Mouse (Mus musculus): ENCODE results near the gene Prkca. TPM values are rescaled to one million over a fixed set of nuclear protein-coding genes. Genes with fewer than 3 reads are reported as not detected.

Gene Prkca
- polyA plus RNA-seq, 1 experiment from 2014 or later: 7.4 TPM

GRCm38 (mm10) chr11:108308253-108308652, 35.5 kb downstream of the Prkca start:
- Histone ChIP-seq H3K9me3 (ENCODE audit: control insufficient read depth, low read length) (no peaks in the 10 kb centered on the region), H3K27me3 (replicated peaks; ENCODE audit: control insufficient read depth, insufficient read depth, low read length) (no peaks in the 10 kb centered on the region), H3K4me1 (ENCODE audit: control insufficient read depth, insufficient read depth, low read depth, low read length) (no peaks in the 10 kb centered on the region), H3K9ac (ENCODE audit: low read depth, low read length) (no peak overlapping the region), H3K4me2 (ENCODE audit: low read length) (no peak overlapping the region), H3K27ac (ENCODE audit: low read depth, low read length) (no peak overlapping the region), H3K4me3 (ENCODE audit: low read length) (no peak overlapping the region), H3K36me3 (ENCODE audit: control insufficient read depth, insufficient read depth, low read length) (no peaks in the 10 kb centered on the region)
- WGBS: 98% methylated on average over 5 of the region's 5 CpGs
- no peak for ATAC-seq

DNA sequence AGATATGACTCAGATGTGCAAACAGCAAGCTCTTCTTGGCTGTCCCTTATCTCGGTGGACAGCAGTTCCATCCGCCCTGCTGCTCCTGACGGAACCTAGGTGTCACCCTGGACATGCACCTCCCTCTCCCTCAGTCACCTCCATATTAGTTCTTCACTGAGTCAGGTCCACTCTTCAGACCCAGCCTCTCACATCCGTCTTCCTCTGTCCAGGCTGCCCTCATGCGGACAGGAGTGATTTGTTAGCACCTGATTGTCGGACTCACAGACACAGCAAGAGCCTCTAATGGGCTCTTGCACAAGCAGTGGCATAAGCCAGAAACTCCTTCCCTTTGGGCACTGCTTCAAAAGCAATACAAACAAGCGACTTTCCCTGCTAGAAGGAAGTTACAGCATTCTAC, 36.5 kb downstream of the Prkca start:
- Histone ChIP-seq H3K4me2 (ENCODE audit: low read length) (no peak overlapping the region), H3K4me1 (ENCODE audit: control insufficient read depth, insufficient read depth, low read depth, low read length) (no peaks in the 10 kb centered on the region), H3K9ac (ENCODE audit: low read depth, low read length) (no peak overlapping the region), H3K27ac (ENCODE audit: low read depth, low read length) (no peak overlapping the region), H3K9me3 (ENCODE audit: control insufficient read depth, low read length) (no peaks in the 10 kb centered on the region), H3K4me3 (ENCODE audit: low read length) (no peak overlapping the region), H3K36me3 (ENCODE audit: control insufficient read depth, insufficient read depth, low read length) (no peaks in the 10 kb centered on the region), H3K27me3 (replicated peaks; ENCODE audit: control insufficient read depth, insufficient read depth, low read length) (no peaks in the 10 kb centered on the region)
- no peak for ATAC-seq
- 74% methylated on average over 7 of the region's 7 CpGs for WGBS

DNA sequence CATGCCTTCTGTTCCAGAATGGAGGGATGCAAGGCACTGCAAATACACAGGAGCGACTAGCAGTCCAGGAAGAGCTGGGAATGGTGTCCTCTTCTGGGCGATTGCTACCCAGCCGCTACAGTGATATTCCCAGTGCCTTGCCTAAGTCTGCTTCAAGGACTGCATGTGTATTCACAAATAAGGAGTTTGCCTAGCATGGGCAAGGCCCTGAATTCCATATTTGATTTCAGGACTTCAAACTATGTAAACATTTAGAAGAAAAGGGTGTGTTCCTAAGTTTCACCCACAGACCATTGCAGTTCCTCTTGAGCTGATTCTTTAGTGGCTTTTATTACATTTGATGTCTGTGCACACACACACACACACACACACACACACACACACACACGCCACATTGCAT, 39.9 kb downstream of the Prkca start:
- H3K9me3 ChIP-seq (ENCODE audit: control insufficient read depth, low read length): no peaks in the 10 kb centered on the region
- H3K9ac ChIP-seq (ENCODE audit: low read depth, low read length): no peak overlapping the region
- H3K27me3 ChIP-seq (replicated peaks; ENCODE audit: control insufficient read depth, insufficient read depth, low read length): no peaks in the 10 kb centered on the region
- peaks cover 3% of the 10 kb centered on the region; the same call in 1 of the 2 replicates for H3K4me1 ChIP-seq (ENCODE audit: control insufficient read depth, insufficient read depth, low read depth, low read length)
- H3K36me3 ChIP-seq (ENCODE audit: control insufficient read depth, insufficient read depth, low read length): no peaks in the 10 kb centered on the region
- no peak overlapping the region for H3K4me3 ChIP-seq (ENCODE audit: low read length)
- no peak for ATAC-seq
- no peak overlapping the region for H3K4me2 ChIP-seq (ENCODE audit: low read length)
- no peak overlapping the region for H3K27ac ChIP-seq (ENCODE audit: low read depth, low read length)
- 91% methylated on average over 4 of the region's 4 CpGs for WGBS

DNA sequence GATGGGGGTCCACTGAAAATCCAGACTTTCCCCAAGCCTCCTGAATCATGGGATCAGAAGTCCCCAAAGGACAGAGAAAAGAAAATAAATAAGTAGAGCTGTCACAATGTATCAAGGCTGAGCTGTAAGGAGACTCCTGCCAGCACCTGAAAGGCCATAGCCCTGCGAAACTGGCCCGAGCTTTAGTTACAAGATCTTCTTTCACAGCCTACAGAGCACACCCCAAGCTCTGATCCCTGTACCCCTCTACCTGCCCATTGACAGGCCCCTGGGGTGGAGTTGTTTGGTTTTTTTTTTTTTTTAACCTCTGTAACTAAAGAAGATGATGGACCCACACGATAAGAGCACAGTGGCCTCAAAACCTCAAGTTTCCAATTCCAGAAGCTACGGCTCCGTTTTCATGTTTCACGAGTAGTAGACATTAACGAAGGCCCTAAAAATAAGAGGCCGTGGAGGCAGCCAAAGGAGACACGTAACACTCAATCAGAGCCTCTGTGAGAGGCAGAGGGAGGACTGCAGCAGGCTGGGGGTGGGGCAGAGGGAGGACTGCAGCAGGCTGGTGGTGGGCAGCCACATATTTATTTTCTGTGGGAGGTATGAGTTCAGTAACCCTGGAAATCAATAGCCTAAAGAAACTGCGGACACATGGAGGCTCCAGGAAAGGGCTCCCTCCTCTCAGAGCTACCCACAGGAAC, 41.8 kb downstream of the Prkca start:
- Histone ChIP-seq H3K36me3 (ENCODE audit: control insufficient read depth, insufficient read depth, low read length) (no peaks in the 10 kb centered on the region), H3K27me3 (replicated peaks; ENCODE audit: control insufficient read depth, insufficient read depth, low read length) (no peaks in the 10 kb centered on the region), H3K9ac (ENCODE audit: low read depth, low read length) (no peak overlapping the region), H3K4me2 (ENCODE audit: low read length) (no peak overlapping the region), H3K4me3 (ENCODE audit: low read length) (no peak overlapping the region), H3K4me1 (ENCODE audit: control insufficient read depth, insufficient read depth, low read depth, low read length) (peaks cover 3% of the 10 kb centered on the region; the same call in 1 of the 2 replicates), H3K9me3 (ENCODE audit: control insufficient read depth, low read length) (no peaks in the 10 kb centered on the region), H3K27ac (ENCODE audit: low read depth, low read length) (no peak overlapping the region)
- 80% methylated on average over 10 of the region's 10 CpGs for WGBS
- no peak for ATAC-seq

- Histone ChIP-seq H3K9ac (ENCODE audit: low read depth, low read length) (no peak overlapping the region), H3K4me2 (ENCODE audit: low read length) (no peak overlapping the region), H3K27me3 (replicated peaks; ENCODE audit: control insufficient read depth, insufficient read depth, low read length) (no peaks in the 10 kb centered on the region), H3K36me3 (ENCODE audit: control insufficient read depth, insufficient read depth, low read length) (no peaks in the 10 kb centered on the region), H3K4me3 (ENCODE audit: low read length) (no peak overlapping the region), H3K9me3 (ENCODE audit: control insufficient read depth, low read length) (no peaks in the 10 kb centered on the region), H3K4me1 (ENCODE audit: control insufficient read depth, insufficient read depth, low read depth, low read length) (peaks cover 3% of the 10 kb centered on the region; the same call in 1 of the 2 replicates), H3K27ac (ENCODE audit: low read depth, low read length) (no peak overlapping the region)
- ATAC-seq: no peak
- WGBS: 82% methylated on average over 6 of the region's 6 CpGs
These were observed 42.7 kb downstream of the Prkca start for GRCm38 (mm10) chr11:108301036-108301435.

DNA sequence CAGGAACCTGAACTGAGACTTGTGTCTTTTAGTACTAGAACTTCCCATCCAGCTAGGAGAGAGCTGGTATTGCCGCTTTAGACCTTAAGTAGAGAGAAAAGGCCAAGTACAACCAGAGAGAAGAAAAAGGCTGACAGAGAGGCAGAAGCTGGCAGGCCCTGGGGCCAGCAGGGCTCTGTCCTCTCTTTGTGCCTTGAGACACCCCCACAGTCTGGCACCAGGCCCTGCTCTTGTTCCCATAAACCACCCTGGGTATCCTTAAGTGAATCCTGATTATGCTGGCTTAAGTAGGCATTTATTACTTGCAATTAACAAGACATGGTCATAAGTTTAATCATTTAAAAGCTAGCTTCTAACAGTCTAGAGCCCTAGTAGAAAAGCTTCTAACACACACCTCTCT, 43.3 kb downstream of the Prkca start:
- H3K4me1 ChIP-seq (ENCODE audit: control insufficient read depth, insufficient read depth, low read depth, low read length): peaks cover 3% of the 10 kb centered on the region; the same call in 1 of the 2 replicates
- H3K9ac ChIP-seq (ENCODE audit: low read depth, low read length): no peak overlapping the region
- no peak overlapping the region for H3K4me2 ChIP-seq (ENCODE audit: low read length)
- no peak overlapping the region for H3K4me3 ChIP-seq (ENCODE audit: low read length)
- no peak overlapping the region for H3K27ac ChIP-seq (ENCODE audit: low read depth, low read length)
- H3K9me3 ChIP-seq (ENCODE audit: control insufficient read depth, low read length): no peaks in the 10 kb centered on the region
- no peak for ATAC-seq
- 81% methylated on average over 1 of the region's 1 CpGs for WGBS
- H3K27me3 ChIP-seq (replicated peaks; ENCODE audit: control insufficient read depth, insufficient read depth, low read length): no peaks in the 10 kb centered on the region
- H3K36me3 ChIP-seq (ENCODE audit: control insufficient read depth, insufficient read depth, low read length): no peaks in the 10 kb centered on the region

- Histone ChIP-seq H3K9me3 (ENCODE audit: control insufficient read depth, low read length) (no peaks in the 10 kb centered on the region), H3K4me1 (ENCODE audit: control insufficient read depth, insufficient read depth, low read depth, low read length) (peaks cover 3% of the 10 kb centered on the region; the same call in 1 of the 2 replicates), H3K36me3 (ENCODE audit: control insufficient read depth, insufficient read depth, low read length) (no peaks in the 10 kb centered on the region), H3K27me3 (replicated peaks; ENCODE audit: control insufficient read depth, insufficient read depth, low read length) (no peaks in the 10 kb centered on the region), H3K27ac (ENCODE audit: low read depth, low read length) (no peak overlapping the region), H3K9ac (ENCODE audit: low read depth, low read length) (no peak overlapping the region), H3K4me2 (ENCODE audit: low read length) (no peak overlapping the region), H3K4me3 (ENCODE audit: low read length) (no peak overlapping the region)
- no peak for ATAC-seq
- 75% methylated on average over 10 of the region's 10 CpGs for WGBS
These were observed 43.8 kb downstream of the Prkca start for GRCm38 (mm10) chr11:108299913-108300312.

DNA sequence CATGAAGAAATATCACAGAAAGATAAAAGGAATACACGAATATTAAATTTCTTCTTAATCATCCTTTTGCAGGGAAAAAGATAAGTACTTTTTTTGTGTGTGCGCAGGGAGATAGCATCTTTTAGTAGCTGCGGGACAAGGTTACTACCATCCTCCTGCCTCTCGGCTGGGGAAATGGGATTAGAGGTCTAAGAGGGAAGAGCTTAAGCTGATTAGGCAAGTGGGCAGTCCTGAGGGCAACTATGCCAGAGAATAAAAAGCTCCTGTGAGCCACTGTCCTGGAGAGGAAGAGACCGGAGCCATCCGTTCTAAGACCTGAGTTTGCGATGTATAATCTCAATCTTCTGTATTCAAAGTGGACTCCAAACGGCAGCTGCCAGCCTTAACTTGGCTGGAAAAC, 45.8 kb downstream of the Prkca start:
- no peak for ATAC-seq
- 69% methylated on average over 8 of the region's 8 CpGs for WGBS
- H3K4me2 ChIP-seq (ENCODE audit: low read length): no peak overlapping the region

DNA sequence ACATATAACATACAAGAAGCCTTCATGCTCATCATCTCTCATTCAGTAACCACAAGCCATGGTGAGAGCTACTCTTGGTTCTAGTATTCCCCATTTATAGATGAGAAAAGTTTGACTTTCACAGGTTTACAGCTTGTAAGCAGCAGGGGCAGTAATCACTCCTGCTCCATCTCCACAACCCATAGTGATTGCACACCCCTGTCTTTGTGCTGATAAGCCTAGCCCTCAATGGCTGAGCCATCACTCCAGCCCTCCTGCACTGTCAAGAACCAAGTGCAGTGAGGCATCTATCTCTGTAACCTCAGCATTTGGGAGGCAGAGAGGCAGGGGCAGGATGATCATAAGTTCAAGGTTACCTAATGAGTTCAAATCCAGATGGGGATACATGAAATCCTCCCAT, 48.4 kb downstream of the Prkca start:
- no peak for ATAC-seq
- H3K27ac ChIP-seq (ENCODE audit: low read depth, low read length): no peak overlapping the region
- H3K9ac ChIP-seq (ENCODE audit: low read depth, low read length): no peak overlapping the region
- no peaks in the 10 kb centered on the region for H3K27me3 ChIP-seq (replicated peaks; ENCODE audit: control insufficient read depth, insufficient read depth, low read length)
- H3K9me3 ChIP-seq (ENCODE audit: control insufficient read depth, low read length): no peaks in the 10 kb centered on the region
- no peak overlapping the region for H3K4me2 ChIP-seq (ENCODE audit: low read length)
- H3K36me3 ChIP-seq (ENCODE audit: control insufficient read depth, insufficient read depth, low read length): no peaks in the 10 kb centered on the region
- H3K4me3 ChIP-seq (ENCODE audit: low read length): no peak overlapping the region
- 0 out of 2 replicates have a peak, but pooled peaks cover 3% of the 10 kb centered on the region for H3K4me1 ChIP-seq (ENCODE audit: control insufficient read depth, insufficient read depth, low read depth, low read length)

More for the DNA sequence above, 45.8 kb downstream of the Prkca start:
- Histone ChIP-seq H3K9ac (ENCODE audit: low read depth, low read length) (no peak overlapping the region), H3K4me1 (ENCODE audit: control insufficient read depth, insufficient read depth, low read depth, low read length) (peaks cover 3% of the 10 kb centered on the region; the same call in 1 of the 2 replicates), H3K4me3 (ENCODE audit: low read length) (no peak overlapping the region), H3K27ac (ENCODE audit: low read depth, low read length) (no peak overlapping the region), H3K9me3 (ENCODE audit: control insufficient read depth, low read length) (no peaks in the 10 kb centered on the region), H3K36me3 (ENCODE audit: control insufficient read depth, insufficient read depth, low read length) (no peaks in the 10 kb centered on the region), H3K27me3 (replicated peaks; ENCODE audit: control insufficient read depth, insufficient read depth, low read length) (no peaks in the 10 kb centered on the region)
